Mouse (Mus musculus): ENCODE data around the gene Birc2.

Birc2 gene

DNA sequence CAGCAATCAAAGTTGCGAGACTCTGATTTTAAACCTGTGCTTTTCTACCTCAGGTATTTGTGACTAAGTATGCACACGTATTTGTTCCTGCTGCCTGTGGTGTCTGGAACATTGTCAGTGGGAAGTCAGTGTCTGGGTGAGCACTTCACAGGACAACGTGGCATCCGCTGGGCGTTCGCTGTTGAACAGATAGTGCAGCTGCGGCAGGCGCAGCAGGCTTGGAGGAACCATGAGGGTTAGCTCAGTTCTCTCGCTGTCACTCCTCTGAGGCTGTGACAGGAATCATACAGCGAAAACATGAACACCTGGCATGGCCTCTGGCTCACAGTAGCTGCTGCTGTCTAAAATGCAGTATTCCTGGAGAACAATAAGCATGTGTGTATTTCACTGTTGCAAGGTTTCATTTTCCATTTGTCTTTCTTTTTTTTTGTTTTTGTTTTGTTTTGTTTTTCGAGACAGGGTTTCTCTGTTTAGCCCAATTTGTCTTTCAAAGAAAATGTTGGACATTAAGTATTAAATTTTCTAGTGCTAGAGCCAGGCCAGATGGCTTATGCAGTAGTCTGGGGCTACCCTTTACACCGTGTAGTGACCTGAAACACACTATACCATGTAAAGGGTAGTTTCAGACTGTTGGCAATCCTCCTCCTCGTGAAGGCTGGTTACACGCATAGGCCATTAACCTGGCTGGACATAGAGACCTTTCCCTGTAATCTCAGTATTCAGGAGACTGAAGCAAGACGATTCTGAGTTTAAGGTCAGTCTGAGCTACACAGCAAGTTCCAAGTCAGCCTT is 52.8 kb downstream of the Birc2 start:
- DNase-seq, result no peak

DNA sequence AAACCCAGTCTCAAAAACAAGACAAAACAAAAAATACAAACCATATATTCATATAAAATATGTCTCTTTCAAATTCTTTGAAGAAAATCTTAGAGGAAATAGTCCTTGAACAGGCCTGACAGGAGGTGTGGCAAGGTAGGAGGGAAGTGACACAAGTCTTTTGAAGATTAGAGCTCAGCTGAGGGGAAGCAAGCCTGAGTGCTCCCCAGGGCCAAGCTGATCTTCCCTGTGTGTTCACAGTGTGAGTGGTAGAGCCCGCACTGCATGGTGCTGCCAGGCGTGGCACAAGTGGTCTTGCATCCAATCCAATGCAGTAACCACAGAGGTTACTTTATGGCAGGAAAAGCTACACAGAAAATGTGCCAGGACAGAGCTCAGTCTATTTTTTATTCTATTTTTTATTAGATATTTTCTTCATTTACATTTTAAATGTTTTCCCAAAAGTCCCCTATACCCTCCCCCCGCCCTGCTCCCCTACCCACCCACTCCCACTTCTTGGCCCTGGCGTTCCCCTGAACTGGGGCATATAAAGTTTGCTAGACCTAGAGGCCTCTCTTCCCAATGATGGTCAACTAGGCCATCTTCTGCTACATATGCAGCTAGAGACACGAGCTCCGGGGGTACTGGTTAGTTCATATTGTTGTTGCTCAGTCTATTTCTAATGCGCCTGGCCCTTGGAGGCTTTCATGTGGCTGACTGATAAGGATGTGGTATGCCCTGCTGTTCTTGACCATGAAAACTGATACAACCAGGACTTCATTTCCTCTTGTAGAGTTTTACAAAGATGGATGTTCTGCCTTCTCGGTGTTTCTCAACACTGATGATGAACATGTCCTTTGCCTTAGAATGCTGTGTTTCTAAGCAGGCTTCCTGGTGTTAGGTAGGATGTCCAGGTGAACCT is 56.4 kb downstream of the Birc2 start:
- DNase-seq, result no peak

DNA sequence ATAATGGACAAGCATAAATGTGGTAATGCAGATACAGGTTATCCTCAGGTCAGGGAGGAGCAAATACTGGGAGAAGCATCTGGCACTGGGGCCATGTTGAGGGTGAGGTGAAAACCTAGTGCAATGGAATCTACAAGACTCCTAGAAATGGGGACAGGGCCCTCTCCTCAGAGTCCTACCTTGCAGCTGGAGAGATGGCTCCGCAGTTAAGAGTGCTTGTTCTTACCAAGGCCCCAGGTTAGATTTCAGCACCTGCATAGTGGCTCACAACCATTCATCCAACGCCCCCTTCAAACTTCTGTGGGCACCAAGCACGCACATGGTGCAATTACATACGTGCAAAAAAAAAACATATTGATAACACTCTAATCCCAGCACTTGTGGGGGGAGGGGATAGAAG is 57.1 kb downstream of the Birc2 start:
- DNase-seq, result no peak

DNA sequence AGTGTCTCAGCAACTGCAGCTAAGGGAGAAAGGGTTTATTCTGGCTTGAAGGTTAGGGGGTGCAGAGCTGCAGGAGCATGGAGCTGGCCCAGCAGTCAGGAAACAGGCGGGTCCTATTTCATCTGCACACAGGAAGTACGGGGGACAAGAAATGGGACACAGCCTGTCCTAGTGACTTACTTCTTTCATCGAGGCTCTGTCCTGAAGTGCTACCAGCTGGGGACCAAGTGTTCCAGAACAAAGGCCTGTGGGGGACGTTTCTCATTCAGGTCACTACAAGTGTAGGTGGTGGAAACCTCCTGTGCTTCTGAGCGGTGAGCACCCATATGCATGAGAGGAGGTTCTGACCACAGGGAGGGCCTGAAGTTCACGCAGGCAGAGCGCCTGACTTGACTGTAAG is 58.1 kb downstream of the Birc2 start:
- no peak for DNase-seq

DNA sequence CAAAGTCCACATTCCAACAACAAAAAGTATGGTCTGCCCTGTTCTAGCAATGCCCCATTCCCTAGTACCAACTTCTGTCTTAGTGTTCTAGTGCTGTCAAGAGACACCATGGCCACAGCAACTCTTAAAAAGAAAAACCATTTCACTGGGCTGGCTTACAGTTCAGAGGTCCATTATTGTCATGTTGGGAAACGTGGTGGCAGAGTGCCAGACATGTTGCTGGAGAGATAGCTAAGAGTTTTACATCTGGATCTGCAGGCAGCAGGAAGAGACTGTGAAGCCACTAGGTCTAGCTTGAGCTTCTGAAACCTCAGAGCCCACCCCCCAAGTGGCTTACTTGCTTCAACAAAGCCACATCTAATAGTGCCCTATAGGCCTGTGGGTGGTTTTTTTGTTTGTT is 59.2 kb downstream of the Birc2 start:
- no peak for DNase-seq

DNA sequence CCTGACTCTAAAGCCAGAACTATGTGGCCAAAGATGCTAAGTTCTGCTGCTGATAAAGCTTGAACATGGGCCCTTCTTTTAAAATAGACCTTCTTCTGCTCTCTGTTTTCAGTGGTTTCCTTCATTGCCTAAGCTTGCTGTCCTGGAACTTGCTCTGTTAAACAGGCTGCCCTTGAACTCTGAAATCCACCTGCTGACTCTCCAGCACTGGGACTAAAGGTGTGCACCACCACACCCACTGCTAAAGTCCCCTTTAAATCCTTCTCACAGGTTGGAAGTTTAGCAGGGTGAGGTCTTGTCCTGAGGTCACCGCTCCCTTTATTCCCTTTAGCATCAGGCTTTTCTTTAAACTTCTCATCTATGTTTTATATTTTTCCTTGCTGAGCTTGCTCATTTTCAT is 59.9 kb downstream of the Birc2 start:
- no peak for DNase-seq

DNA sequence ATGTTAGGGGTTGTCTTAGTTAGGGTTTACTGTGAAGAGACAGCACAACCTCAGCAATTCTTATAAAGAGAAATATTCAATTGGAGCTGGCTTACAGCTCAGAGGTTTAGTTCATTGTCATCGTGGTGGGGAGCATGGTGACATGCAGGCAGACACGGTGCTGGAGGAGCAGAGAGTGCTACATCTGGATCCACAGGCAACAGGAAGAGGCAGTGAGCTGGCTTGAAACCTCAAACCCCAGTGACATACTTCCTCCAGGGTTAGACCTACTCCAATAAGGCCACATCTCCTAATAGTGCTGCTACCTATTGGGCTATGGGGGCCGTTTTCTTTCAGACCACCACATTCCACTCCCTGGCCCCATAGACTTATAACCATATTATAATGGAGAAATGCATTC is 60.9 kb downstream of the Birc2 start:
- DNase-seq, result no peak

DNA sequence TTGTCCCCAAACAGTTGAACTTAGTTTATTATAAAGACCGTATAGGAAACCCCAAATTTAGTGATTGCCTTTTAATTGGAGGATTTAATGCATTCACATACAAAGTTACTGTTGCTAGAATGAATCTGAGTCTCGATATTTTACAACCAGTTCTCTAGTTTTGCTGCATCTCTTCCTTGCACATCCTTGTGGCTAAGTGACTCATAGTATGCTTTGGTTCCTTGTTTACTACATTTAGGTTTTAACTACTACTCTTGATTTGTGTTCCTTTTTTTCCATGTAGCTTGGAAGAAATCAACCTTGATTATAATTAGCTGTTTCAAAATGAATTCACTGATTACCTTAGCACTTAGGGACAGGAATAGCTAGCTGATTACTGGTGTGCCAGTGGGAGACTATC is 61.9 kb downstream of the Birc2 start:
- no peak for DNase-seq

DNA sequence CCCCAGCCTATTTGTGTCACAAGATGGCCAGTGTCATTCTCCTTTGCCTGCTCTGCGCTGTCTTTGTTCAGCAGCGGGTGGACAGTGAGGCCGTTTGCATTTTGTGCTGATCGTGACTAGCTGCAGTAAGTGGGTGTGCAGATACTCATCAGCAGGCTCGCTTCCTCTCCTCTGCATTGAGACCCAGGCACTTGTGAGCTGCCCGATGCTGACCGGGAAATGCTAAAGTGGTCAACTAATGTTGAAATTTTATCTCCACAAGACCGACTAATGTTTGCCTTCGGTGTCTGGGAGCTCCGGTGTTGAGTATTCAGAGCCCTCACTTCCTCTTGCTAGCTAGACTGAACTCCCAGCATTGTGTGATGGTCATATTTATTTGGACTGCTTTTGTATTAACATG is 62.3 kb downstream of the Birc2 start:
- DNase-seq, result no peak

DNA sequence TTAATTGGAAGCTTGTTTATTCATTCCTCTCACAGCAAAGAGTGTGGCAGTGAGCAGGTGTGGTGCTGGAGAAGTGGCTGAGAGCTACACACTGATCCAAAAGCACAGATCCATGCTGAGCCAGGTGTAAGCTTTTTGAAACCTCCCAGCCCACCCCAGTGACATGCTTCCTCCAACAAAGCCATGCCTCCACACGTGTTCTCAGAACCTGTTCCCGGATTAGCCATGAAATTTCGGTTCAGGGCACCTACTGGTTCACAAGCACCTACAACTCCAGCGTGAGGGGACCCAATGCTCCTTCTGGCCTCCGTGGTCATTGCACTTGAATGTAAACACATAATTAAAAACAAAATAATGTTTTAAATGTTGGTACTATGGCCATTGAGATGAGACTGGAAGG is 63.2 kb downstream of the Birc2 start:
- DNase-seq, result no peak

DNA sequence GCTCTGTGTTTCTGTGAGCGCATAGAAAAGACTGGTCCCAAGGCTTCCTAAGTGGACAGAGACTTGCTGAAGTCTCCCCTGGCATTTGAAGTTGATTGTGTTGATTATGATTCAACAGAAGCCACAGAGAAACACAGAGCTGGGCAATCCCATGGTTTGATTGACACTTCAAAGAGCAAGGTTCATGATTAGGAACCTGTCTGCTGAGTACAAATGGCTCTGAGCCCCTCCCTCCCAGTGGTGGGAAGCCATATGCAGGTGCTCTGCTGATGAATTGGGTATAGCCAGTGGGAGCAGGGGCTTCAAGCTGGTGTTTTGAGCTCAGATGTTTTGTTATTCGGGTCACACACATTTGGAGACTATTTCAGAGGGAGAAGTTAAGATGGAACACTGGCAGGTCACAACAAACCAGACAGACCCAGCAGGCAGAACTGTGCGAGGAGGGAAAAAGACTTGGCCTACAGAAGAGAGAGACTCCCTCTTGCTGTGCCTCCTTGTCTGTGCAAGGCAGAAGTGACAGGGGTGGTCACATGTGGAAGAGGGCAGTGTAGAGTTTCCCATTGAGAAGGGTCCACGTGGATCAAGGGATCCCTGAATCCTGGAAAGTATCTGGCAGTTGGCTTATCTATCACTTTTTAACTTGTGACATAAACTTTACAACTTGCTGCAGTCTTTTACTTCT is 64.0 kb downstream of the Birc2 start:
- no peak for DNase-seq

DNA sequence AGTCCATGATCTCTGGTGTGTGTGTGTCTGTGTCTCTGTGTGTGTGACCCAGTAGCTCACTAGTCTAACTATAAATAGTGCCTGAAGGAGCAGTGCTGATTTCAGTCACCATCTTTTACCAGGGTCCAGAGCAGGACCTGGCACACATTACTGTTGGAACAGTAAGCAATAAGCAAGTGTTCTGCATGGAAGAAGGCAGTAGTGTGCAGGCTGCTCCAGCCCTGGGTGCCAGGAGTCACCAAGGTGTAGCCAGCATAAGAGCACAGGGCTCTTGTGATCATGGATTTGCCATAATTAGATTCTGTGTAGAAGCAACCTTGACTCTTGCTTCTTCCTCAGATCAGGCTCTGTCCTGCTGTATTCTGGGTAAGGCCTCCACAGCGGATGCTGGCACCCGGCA is 64.5 kb downstream of the Birc2 start:
- no peak for DNase-seq

DNA sequence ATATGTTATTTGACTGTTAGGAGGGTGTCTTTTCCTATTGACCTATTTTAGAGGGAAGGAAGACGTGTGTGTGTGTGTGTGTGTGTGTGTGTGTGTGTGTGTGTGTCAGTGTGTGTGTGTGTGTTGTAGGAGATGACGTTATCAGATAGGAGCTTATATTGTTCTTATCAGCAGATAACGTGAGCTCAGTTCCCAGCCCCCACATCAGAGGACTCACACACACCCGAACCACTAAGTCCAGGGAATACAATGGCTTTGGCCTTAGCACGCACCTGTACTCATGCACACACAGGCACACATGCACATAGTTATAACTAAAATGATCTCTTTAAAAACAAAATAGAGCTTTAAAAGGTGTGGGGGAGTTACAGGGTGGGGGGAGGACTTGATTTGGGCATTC is 67.4 kb downstream of the Birc2 start:
- DNase-seq, result no peak

DNA sequence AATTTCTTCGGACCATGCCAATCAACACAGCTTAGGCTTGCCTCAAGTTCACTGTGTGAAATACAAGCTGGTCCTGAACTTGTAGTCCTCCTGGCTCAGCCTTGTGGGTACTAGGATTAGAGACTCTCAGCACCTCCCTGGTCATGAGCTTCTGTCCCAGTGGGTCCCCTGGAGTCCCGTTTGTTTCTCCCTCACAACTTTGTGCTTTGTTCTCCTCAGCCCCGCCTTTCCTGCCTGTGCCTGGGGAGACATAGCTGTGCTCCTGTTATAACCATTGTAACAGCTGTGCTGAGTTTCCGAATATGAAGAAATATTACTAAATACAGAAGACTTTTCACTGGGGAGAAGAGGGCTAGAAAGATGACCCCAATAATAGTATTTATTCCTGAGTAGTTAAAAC is 67.8 kb downstream of the Birc2 start:
- no peak for DNase-seq
